Mouse (Mus musculus) thymus, adult 2 months (tissue): Measurements from ENCODE around the gene Zmat5. TPM values are rescaled to one million over a fixed set of nuclear protein-coding genes. Genes with fewer than 3 reads are reported as not detected.

Experiments used
- DNase-seq: peaks from one replicate; pipeline ENCODE4 v3.0.0; 2021
- H3K27ac ChIP-seq: fragments of 200-500 bp; 2 replicates; pipeline ENCODE4 v1.5.1; 2012; ENCODE audit warnings: low read length, control low read depth; ENCODE audit not compliant: control insufficient read depth, insufficient read depth
- H3K27me3 ChIP-seq: fragments of 200-500 bp; 2 replicates; pipeline ENCODE4 v1.6.1; 2012; ENCODE audit warnings: mild to moderate bottlenecking, low read length, moderate library complexity, mixed read lengths; ENCODE audit not compliant: control insufficient read depth, insufficient read depth
- H3K36me3 ChIP-seq: fragments of 200-500 bp; 2 replicates; pipeline ENCODE4 v1.6.1; 2012; ENCODE audit warnings: mild to moderate bottlenecking, low read length, moderate library complexity; ENCODE audit not compliant: control insufficient read depth, insufficient read depth
- H3K4me1 ChIP-seq: fragments of 200-500 bp; replicated peaks from 2 replicates; pipeline ENCODE4 v1.6.1; 2012; ENCODE audit warnings: low read length; ENCODE audit not compliant: control insufficient read depth, insufficient read depth
- H3K4me3 ChIP-seq: fragments of 200-500 bp; 2 replicates; pipeline ENCODE4 v1.5.1; 2012; ENCODE audit warnings: mild to moderate bottlenecking, low read length, control low read depth, moderate library complexity; ENCODE audit not compliant: control insufficient read depth, insufficient read depth
- CTCF ChIP-seq: fragments of 200-500 bp; IDR thresholded peaks from 2 replicates; pipeline ENCODE4 v1.5.1; 2012; ENCODE audit warnings: mild to moderate bottlenecking, control low read depth, low read length, moderate library complexity, borderline replicate concordance; ENCODE audit not compliant: control insufficient read depth, poor library complexity, insufficient read depth; ENCODE audit errors: extremely low read depth
- POLR2A ChIP-seq: fragments of 200-500 bp; IDR thresholded peaks from 2 replicates; pipeline ENCODE4 v1.6.1; 2012; ENCODE audit warnings: mild to moderate bottlenecking, low read length, control low read depth, moderate library complexity; ENCODE audit not compliant: control insufficient read depth, poor library complexity, insufficient read depth; ENCODE audit errors: extremely low read depth
- WGBS: fragments of 180-500 bp; shearing (Covaris S2); methylation state at CpG from one replicate; pipeline ENCODE4 v1.1.7; 2018; 5-methylcytosine and 5-hydroxymethylcytosine counted together
- polyA plus RNA-seq: library from polyadenylated mRNA; depleted of rRNA; stranded (reverse); fragments of >200 nt; gene quantifications from 2 replicates; pipeline ENCODE4 v1.2.3, GENCODE M21; 2012

The Zmat5 gene
- polyA plus RNA-seq, 1 experiment = 73.8 TPM

DNA sequence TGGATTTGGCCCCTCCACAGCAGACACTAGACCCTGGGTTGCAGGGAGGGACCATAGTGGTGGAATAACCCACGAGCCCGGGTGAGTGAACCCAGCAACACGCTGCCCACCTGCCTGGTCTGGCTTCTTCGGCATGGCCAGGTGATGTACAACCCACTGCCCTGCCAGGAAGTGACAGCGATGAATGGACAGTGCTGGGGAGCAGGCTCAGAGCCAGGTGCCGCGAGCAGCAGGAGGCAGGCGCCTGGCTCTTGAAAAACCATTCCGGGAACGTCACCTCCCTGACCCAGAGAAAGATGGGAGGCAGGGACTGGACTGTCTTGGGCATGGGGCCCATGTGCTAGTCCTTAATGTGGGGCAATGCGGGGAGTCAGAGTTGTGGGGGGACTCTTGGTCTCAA is 50.4 kb downstream of the Zmat5 start:
- whole genome bisulfite sequencing = 87% methylated on average over 11 of the region's 11 CpGs
- TF ChIP-seq CTCF (no peak), POLR2A (no peak)

DNA sequence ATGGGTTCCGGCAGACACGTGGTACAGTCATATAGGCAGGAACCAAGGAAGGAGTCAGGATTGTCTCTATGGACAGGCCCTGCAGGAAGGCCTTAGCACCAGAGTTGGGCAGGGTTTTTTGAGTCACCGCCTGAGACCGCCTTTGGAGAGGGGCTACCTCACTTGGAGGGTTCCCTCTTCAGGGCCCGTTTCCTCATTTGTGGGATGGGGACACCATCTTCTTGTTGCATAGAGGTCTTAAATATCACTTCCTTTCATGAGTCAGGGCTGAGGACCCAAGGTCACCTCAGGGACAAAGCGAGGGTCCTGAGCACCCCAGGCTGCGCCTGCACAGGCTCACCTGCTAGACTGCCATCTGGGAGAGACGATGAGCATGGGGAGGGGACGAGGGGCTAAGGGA is 52.0 kb downstream of the Zmat5 start:
- 83% methylated on average over 9 of the region's 9 CpGs for WGBS
- Histone ChIP-seq H3K4me3 (no peak overlapping the region), H3K36me3 (no peaks in the 10 kb centered on the region), H3K27me3 (no peaks in the 10 kb centered on the region), H3K27ac (no peak overlapping the region), H3K4me1 (no peaks in the 10 kb centered on the region)
- TF ChIP-seq CTCF (no peak), POLR2A (no peak)
- DNase-seq = no peak

More for the DNA sequence above, 50.4 kb downstream of the Zmat5 start:
- Histone ChIP-seq H3K4me3 (no peak overlapping the region), H3K4me1 (no peaks in the 10 kb centered on the region), H3K27ac (no peak overlapping the region), H3K27me3 (no peaks in the 10 kb centered on the region), H3K36me3 (no peaks in the 10 kb centered on the region)
- no peak for DNase-seq

- H3K27me3 ChIP-seq = no peaks in the 10 kb centered on the region
- no peaks in the 10 kb centered on the region for H3K36me3 ChIP-seq
- TF ChIP-seq POLR2A (no peak), CTCF (no peak)
- no peak overlapping the region for H3K4me3 ChIP-seq
- H3K27ac ChIP-seq = no peak overlapping the region
- H3K4me1 ChIP-seq = no peaks in the 10 kb centered on the region
- no peak for DNase-seq
- 77% methylated on average over 11 of the region's 11 CpGs for WGBS
These were observed 52.7 kb downstream of the Zmat5 start for GRCm38 (mm10) chr11:4756984-4757788.

DNA sequence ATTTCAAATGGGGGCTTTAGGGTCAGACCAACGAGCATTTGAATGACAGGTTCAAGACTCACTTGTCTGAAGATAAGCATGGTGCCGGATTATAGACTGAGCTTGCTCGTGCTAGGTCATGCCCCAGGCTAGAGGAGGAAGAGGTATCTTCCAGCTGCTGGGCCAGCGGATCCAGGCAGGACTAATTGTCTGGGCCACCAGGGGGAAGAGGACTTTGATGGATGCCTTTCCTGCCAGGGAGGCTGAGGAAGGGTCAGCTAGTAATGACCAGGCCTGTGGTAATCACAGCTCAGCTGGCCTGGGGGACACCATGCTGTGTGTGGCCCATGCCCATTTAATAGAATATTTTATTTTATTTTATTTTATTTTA is 53.3 kb downstream of the Zmat5 start:
- Histone ChIP-seq H3K27me3 (no peaks in the 10 kb centered on the region), H3K4me1 (no peaks in the 10 kb centered on the region), H3K27ac (no peak overlapping the region), H3K36me3 (no peaks in the 10 kb centered on the region), H3K4me3 (no peak overlapping the region)
- 83% methylated on average over 4 of the region's 4 CpGs for WGBS
- no peak for DNase-seq
- no peak for TF ChIP-seq CTCF
- no peak for TF ChIP-seq POLR2A

GRCm38 (mm10) chr11:4760438-4760837 is 56.0 kb downstream of the Zmat5 start:
- WGBS = 70% methylated on average over 4 of the region's 4 CpGs
- Histone ChIP-seq H3K36me3 (no peaks in the 10 kb centered on the region), H3K4me3 (no peak overlapping the region), H3K4me1 (no peaks in the 10 kb centered on the region), H3K27me3 (no peaks in the 10 kb centered on the region), H3K27ac (no peak overlapping the region)
- no peak for DNase-seq
- TF ChIP-seq CTCF (no peak), POLR2A (no peak)

DNA sequence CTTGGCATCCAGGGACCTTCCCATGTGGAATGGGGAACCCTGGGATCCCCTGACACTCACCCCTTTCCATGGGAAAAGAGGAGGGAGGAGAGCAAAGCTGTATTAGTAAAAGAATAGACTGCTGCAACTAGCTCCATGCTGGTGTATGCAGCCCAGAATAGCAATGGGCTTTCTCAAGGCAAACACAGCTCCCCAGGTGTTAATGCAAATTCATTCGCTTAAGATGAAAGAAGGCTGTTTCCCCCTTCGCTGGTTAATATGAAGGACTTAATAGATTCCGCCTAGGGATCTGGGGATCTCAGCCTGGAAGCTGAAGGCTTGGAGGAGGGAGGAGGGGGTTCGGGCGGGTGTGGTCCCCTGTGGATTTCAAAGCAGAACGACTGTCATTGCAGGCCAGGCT is 57.5 kb downstream of the Zmat5 start:
- DNase-seq = no peak
- H3K27ac ChIP-seq = no peak overlapping the region
- WGBS = 70% methylated on average over 6 of the region's 6 CpGs
- H3K4me1 ChIP-seq = no peaks in the 10 kb centered on the region
- TF ChIP-seq POLR2A (no peak), CTCF (no peak)
- H3K27me3 ChIP-seq = no peaks in the 10 kb centered on the region
- H3K36me3 ChIP-seq = no peaks in the 10 kb centered on the region
- no peak overlapping the region for H3K4me3 ChIP-seq

- Histone ChIP-seq H3K27me3 (no peaks in the 10 kb centered on the region), H3K4me1 (no peaks in the 10 kb centered on the region), H3K27ac (no peak overlapping the region), H3K36me3 (no peaks in the 10 kb centered on the region), H3K4me3 (no peak overlapping the region)
- 30% methylated on average over 2 of the region's 2 CpGs for WGBS
- TF ChIP-seq POLR2A (no peak), CTCF (no peak)
- DNase-seq = no peak
These were observed 58.0 kb downstream of the Zmat5 start for GRCm38 (mm10) chr11:4762511-4762910.
